Mouse (Mus musculus): Measurements from ENCODE around the gene Carhsp1. TPM values are rescaled to one million over a fixed set of nuclear protein-coding genes. Genes with fewer than 3 reads are reported as not detected.

Gene Carhsp1
- polyA plus RNA-seq, 1 experiment from 2014 or later = 27.7 TPM

GRCm38 (mm10) chr16:8643855-8644254 lies 28.1 kb downstream of the Carhsp1 start:
- H3K9me3 ChIP-seq (ENCODE audit: low read depth, low read length) = no peaks in the 10 kb centered on the region
- 71% methylated on average over 2 of the region's 2 CpGs for WGBS
- H3K27me3 ChIP-seq (ENCODE audit: insufficient read depth, low read length) = no peaks in the 10 kb centered on the region
- no peak overlapping the region for H3K4me3 ChIP-seq (ENCODE audit: low read depth, low read length)
- no peak overlapping the region for H3K27ac ChIP-seq (ENCODE audit: low read depth)
- DNase-seq (peak; percentile 61), ATAC-seq (ENCODE audit: insufficient read depth) (peak; percentile 85; the same call in 1 of the 2 replicates)
- H3K9ac ChIP-seq = no peak overlapping the region
- H3K36me3 ChIP-seq (ENCODE audit: insufficient read depth) = peaks cover 63% of the 10 kb centered on the region
- TF ChIP-seq CTCF (IDR thresholded peaks at IDR 0.05; ENCODE audit: low read depth) = peak; percentile 77
- no peaks in the 10 kb centered on the region for H3K4me1 ChIP-seq (ENCODE audit: insufficient read depth)
- H3K4me2 ChIP-seq = no peak overlapping the region

GRCm38 (mm10) chr16:8639466-8640191 lies 32.3 kb downstream of the Carhsp1 start:
- no peak for TF ChIP-seq CTCF (IDR thresholded peaks at IDR 0.05; ENCODE audit: low read depth)
- ATAC-seq (ENCODE audit: insufficient read depth) (no peak), DNase-seq (no peak)
- Histone ChIP-seq H3K4me1 (ENCODE audit: insufficient read depth) (peaks cover 13% of the 10 kb centered on the region; the same call in 1 of the 2 replicates), H3K27me3 (ENCODE audit: insufficient read depth, low read length) (no peaks in the 10 kb centered on the region), H3K27ac (ENCODE audit: low read depth) (no peak overlapping the region), H3K9ac (no peak overlapping the region), H3K36me3 (ENCODE audit: insufficient read depth) (peaks cover 37% of the 10 kb centered on the region), H3K4me2 (no peak overlapping the region), H3K9me3 (ENCODE audit: low read depth, low read length) (no peaks in the 10 kb centered on the region), H3K4me3 (ENCODE audit: low read depth, low read length) (no peak overlapping the region)
- WGBS = 75% methylated on average over 11 of the region's 11 CpGs

GRCm38 (mm10) chr16:8638131-8638530 lies 33.8 kb downstream of the Carhsp1 start:
- Histone ChIP-seq H3K4me2 (peak overlapping the region; percentile 79), H3K9ac (peak overlapping the region; percentile 66), H3K36me3 (ENCODE audit: insufficient read depth) (peaks cover 34% of the 10 kb centered on the region), H3K27me3 (ENCODE audit: insufficient read depth, low read length) (no peaks in the 10 kb centered on the region), H3K27ac (ENCODE audit: low read depth) (peak overlapping the region; percentile 90; the same call in 1 of the 2 replicates), H3K4me1 (ENCODE audit: insufficient read depth) (peaks cover 13% of the 10 kb centered on the region; the same call in 1 of the 2 replicates), H3K9me3 (ENCODE audit: low read depth, low read length) (no peaks in the 10 kb centered on the region), H3K4me3 (ENCODE audit: low read depth, low read length) (peak overlapping the region; percentile 84)
- no peak for ATAC-seq (ENCODE audit: insufficient read depth)
- no peak for TF ChIP-seq CTCF (IDR thresholded peaks at IDR 0.05; ENCODE audit: low read depth)
- DNase-seq = peak; percentile 10
- WGBS = 26% methylated on average over 7 of the region's 7 CpGs

GRCm38 (mm10) chr16:8637217-8638051 lies 34.5 kb downstream of the Carhsp1 start, which contains the start of the genes Pmm2 and Tmem186:
Pmm2 (plus strand) TSS chr16:8637674.
Tmem186 (minus strand) TSS chr16:8637712.
- H3K4me3 ChIP-seq (ENCODE audit: low read depth, low read length) = peak within 1 kb of the TSS; percentile 84
- peak; percentile 51 for TF ChIP-seq CTCF (IDR thresholded peaks at IDR 0.05; ENCODE audit: low read depth)
- H3K27ac ChIP-seq (ENCODE audit: low read depth) = peak within 1 kb of the TSS; percentile 90
- no peaks in the 10 kb centered on the region for H3K9me3 ChIP-seq (ENCODE audit: low read depth, low read length)
- H3K4me2 ChIP-seq = peak within 1 kb of the TSS; percentile 79
- under 1% methylated on average over 59 of the region's 59 CpGs for WGBS
- H3K9ac ChIP-seq = peak within 1 kb of the TSS; percentile 66
- peaks cover 32% of the 10 kb centered on the region for H3K36me3 ChIP-seq (ENCODE audit: insufficient read depth)
- ATAC-seq (ENCODE audit: insufficient read depth) = peak; percentile 94
- no peaks in the 10 kb centered on the region for H3K27me3 ChIP-seq (ENCODE audit: insufficient read depth, low read length)
- H3K4me1 ChIP-seq (ENCODE audit: insufficient read depth) = peaks cover 13% of the 10 kb centered on the region; the same call in 1 of the 2 replicates
- DNase-seq = peak; percentile 95

GRCm38 (mm10) chr16:8636867-8637216 lies 35.1 kb downstream of the Carhsp1 start:
- H3K4me3 ChIP-seq (ENCODE audit: low read depth, low read length) = peak overlapping the region; percentile 84
- H3K9me3 ChIP-seq (ENCODE audit: low read depth, low read length) = no peaks in the 10 kb centered on the region
- H3K9ac ChIP-seq = peak overlapping the region; percentile 66
- H3K4me2 ChIP-seq = peak overlapping the region; percentile 79
- peaks cover 13% of the 10 kb centered on the region; the same call in 1 of the 2 replicates for H3K4me1 ChIP-seq (ENCODE audit: insufficient read depth)
- H3K36me3 ChIP-seq (ENCODE audit: insufficient read depth) = peaks cover 33% of the 10 kb centered on the region
- ATAC-seq (ENCODE audit: insufficient read depth) (peak; percentile 19), DNase-seq (no peak)
- no peaks in the 10 kb centered on the region for H3K27me3 ChIP-seq (ENCODE audit: insufficient read depth, low read length)
- TF ChIP-seq CTCF (IDR thresholded peaks at IDR 0.05; ENCODE audit: low read depth) = no peak
- peak overlapping the region; percentile 90 for H3K27ac ChIP-seq (ENCODE audit: low read depth)
- under 1% methylated on average over 13 of the region's 13 CpGs for whole genome bisulfite sequencing

- ATAC-seq (ENCODE audit: insufficient read depth) = no peak
- no peak overlapping the region for H3K9ac ChIP-seq
- no peak overlapping the region for H3K27ac ChIP-seq (ENCODE audit: low read depth)
- H3K4me3 ChIP-seq (ENCODE audit: low read depth, low read length) = no peak overlapping the region
- H3K4me2 ChIP-seq = no peak overlapping the region
- TF ChIP-seq CTCF (IDR thresholded peaks at IDR 0.05; ENCODE audit: low read depth) = no peak
- H3K4me1 ChIP-seq (ENCODE audit: insufficient read depth) = peaks cover 5% of the 10 kb centered on the region; the same call in 1 of the 2 replicates
- H3K9me3 ChIP-seq (ENCODE audit: low read depth, low read length) = no peaks in the 10 kb centered on the region
- H3K27me3 ChIP-seq (ENCODE audit: insufficient read depth, low read length) = no peaks in the 10 kb centered on the region
- DNase-seq = no peak
- 78% methylated on average over 5 of the region's 5 CpGs for WGBS
- H3K36me3 ChIP-seq (ENCODE audit: insufficient read depth) = peaks cover 36% of the 10 kb centered on the region
Observed at GRCm38 (mm10) chr16:8631428-8631827, 40.5 kb downstream of the Carhsp1 start.

GRCm38 (mm10) chr16:8630419-8630818 lies 41.5 kb downstream of the Carhsp1 start:
- DNase-seq = no peak
- ATAC-seq (ENCODE audit: insufficient read depth) = no peak
- no peak for TF ChIP-seq CTCF (IDR thresholded peaks at IDR 0.05; ENCODE audit: low read depth)
- H3K4me2 ChIP-seq = no peak overlapping the region
- H3K36me3 ChIP-seq (ENCODE audit: insufficient read depth) = peaks cover 29% of the 10 kb centered on the region
- no peak overlapping the region for H3K27ac ChIP-seq (ENCODE audit: low read depth)
- H3K27me3 ChIP-seq (ENCODE audit: insufficient read depth, low read length) = no peaks in the 10 kb centered on the region
- H3K9ac ChIP-seq = no peak overlapping the region
- no peaks in the 10 kb centered on the region for H3K4me1 ChIP-seq (ENCODE audit: insufficient read depth)
- no peaks in the 10 kb centered on the region for H3K9me3 ChIP-seq (ENCODE audit: low read depth, low read length)
- WGBS = 70% methylated on average over 2 of the region's 2 CpGs
- H3K4me3 ChIP-seq (ENCODE audit: low read depth, low read length) = no peak overlapping the region

Data from lung, embryonic 14.5 days (tissue).